Mouse (Mus musculus) left cerebral cortex, adult 11 months (tissue): ENCODE data around the gene Ppm1a.

Experiments used
- DNase-seq: peaks from one replicate; pipeline ENCODE4 v3.0.0; 2022; ENCODE audit warnings: low spot score

Gene Ppm1a

DNA sequence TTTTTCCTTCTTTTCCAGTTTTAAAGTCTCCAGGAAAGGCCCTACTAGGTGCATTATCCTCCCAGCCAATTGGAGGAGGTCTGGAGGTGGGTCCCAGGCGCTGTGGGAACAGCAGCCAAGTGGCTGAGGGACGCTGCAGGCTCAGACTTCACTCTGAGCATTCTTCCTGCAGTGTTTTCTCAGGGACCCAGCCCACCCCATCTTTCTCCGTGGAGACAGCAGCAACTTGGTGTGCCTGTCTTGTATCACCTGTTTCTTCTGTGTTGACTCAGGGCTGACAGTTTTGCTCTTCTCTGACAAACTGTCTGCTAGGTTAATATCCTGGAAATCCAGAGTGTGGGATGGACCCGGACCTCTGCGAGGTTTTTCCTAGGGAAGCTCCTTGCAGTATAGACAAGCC is 68.4 kb downstream of the Ppm1a start:
- DNase-seq, result no peak

DNA sequence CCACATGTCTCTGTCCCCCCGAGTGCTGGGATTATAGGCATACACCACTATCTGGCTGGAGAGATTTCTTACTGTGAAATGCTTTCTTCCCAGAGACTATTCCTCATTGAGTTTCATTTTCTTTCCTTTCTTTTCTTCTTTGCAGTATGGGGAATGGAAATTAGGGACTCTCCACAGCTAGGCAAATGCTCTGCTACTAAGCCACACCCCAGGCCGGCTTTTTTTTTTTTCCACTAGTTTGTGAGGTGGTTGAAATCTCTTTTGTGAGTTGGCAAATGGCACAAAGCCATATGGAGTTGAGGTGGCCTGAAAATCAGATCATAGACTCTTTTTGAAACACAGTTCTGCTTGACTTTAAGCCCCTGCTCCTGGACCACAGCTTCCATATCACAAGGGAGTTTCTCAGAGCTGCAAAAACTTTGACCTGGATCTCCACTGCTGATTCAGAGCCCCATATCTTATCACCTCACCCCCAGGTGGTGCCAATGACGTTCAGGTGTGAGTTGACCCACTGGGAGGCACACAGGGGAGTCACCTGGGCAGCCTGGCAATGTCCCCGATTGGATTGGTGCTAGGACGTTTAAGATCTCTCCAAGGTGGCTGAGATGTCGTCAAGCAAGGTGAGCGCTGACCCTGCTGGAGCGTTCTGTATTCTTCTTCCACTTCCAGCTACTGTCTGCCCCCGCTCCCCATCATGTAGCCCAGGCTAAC is 71.7 kb downstream of the Ppm1a start:
- DNase-seq, result no peak

DNA sequence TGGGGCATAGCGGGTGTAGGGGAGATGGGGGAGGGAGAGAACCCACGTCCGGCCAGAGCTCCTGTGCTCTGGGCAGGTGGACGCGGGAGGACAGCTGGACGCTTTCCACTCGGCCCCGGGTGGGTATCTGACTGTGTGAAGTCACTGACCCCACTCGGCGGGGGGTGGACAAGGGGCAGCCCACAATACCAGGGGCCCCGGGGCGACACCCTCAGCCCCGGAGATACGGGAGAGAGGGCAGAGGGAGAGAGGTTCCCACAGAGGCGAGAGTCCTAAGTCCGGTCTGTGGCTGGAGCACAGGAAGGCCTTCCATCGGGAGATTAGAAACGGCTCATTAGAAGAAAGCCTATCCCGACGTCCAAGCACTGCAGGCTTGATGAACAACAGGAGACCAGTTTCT is 72.5 kb downstream of the Ppm1a start:
- no peak for DNase-seq

DNA sequence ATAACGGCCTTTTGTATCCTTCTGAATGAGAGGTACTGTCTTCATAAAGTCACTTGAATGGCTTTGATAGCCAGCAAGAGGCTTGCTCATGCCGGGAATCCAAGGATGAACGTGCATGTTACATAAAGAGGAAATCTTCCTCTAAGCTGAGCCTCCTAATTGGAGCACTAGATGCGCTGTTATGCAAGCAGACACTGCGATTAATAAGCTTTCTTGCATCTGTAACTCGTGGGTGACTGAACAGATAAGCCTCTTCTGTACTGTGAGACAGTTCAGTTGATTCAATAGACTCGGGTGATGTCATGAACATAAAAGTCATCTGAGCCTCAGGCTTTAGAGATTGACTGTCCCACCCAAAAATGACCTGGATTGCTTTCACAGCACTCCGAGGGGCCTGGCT is 73.1 kb downstream of the Ppm1a start:
- peak; percentile 41 for DNase-seq

DNA sequence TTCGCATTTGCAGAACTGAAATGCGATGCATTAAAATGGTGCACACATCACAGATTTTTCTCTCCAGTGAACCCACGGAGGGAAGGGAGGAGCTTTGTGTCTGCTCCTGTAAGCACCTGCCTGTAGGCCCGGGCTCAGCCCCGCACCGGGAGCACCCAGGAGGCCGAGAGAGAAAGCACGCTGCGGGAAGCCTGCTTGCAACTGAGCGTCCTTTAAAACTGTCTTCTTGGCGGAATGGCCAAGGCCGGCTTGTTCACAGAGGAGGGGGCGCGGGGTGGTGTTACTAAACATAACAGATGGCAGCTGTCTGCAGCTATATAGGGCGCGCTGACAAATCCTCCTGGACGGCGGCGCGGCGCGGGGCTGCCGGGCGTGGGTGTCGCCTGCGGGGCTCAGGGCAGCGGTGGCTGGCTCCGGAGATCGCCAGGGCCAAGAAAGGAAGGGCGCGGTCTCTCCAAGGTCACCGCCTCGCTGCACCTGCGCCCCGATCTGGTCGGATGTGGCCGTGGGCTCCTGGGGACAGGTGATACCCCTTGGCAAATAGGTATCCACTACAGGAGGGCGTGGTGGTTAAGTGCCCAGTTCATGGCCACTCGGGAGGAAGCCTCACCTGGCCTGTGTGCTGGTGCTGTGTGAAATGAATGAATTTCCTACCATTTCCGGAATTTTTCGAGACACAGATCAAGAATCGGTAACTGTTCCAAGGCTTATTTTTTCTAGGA is 74.6 kb downstream of the Ppm1a start:
- peak; percentile 53 for DNase-seq

DNA sequence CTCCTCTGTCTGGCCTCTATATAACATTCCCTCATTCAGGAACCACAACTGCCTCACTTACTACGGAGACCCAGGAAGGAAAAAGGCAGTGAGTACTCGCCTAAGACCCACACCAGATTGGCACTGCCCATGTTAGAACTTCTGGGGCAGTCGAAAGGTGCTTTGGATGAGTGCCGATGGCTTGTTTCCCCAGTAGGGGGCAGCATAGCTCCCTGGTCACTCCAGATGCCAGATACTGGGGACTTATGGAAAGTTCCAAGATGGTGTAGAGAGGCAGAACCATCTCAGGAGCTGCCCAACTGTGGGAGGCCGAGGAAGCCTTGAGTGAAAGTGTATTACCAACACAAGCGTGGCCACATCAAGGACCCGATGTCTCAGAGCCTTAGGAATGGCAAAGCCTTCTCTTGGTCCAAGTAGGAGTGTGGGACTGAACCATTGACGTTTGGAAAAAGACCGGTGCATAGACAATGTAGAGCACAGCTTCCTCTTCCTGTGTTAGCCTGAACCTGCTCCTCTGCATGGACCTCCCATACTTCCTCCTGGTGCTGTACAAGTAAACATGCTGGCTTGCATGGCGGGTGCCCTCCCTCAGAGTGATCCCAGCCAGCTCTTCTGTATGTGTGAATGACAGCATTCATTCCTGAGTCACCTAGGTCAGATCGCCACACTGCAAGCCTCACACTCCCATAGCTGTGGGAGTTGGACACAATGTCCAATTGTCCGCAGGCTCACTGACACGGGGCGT is 77.7 kb downstream of the Ppm1a start:
- DNase-seq, result no peak

DNA sequence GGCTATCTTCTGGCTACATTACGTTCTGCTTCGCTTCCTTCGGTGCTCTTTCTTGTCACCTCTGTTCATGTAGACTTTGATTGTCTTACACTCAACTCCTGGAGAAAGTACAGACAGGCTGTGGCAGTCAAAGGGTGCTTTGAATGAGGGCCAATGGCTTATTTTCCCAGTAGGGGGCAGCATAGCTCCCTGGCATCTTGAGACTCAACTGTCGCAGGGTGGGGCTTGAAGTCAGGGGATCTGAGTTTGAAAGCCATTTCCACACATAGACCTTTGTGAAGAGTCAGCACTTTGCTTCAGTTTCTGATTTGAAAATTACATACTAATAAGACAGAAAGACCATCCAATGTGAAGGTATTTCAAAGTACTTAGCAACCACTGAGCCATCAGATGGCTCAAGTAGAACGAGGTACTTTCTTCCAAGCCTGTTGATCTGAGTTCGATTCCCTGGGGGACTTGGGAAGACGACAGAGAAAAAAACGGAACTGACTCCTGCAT is 78.3 kb downstream of the Ppm1a start:
- DNase-seq, result no peak

DNA sequence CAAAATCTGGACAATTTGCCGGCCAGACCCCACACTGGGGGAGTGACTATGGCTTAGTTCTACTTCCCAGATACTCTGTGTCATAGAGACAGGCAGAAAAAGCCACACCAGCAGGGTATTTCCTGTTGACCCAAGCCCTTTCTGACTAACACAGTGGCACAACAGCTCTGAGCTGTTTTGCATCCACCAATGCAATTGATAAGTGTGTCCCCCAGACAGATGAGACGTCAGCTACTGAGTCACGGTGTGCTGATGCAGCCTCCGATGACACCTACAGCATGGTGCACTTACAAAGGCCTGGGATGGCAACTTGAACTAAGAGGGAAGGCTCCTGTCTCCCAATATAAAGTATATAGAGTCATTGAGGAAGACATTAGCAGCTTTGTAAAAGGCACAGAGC is 80.0 kb downstream of the Ppm1a start:
- no peak for DNase-seq

DNA sequence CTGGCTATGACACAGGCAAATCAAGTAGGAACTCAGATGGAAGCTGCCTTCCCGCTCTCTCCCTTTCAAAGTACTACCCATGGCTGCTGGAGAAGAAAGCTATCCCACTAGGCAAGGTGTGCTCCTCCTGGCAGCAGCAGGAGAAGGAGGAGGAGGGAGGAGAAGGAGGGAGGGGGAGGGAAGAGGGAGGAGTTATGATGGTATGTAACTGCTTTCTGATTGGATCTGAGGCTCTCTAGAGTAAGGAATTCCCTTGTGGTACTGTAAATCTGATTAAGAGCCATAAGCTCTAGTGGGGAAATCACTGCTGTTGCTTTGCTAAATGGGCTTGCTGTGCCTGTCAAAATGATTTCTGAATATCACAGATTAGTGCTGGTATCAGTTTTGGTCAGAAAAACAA is 84.2 kb downstream of the Ppm1a start:
- DNase-seq, result no peak

DNA sequence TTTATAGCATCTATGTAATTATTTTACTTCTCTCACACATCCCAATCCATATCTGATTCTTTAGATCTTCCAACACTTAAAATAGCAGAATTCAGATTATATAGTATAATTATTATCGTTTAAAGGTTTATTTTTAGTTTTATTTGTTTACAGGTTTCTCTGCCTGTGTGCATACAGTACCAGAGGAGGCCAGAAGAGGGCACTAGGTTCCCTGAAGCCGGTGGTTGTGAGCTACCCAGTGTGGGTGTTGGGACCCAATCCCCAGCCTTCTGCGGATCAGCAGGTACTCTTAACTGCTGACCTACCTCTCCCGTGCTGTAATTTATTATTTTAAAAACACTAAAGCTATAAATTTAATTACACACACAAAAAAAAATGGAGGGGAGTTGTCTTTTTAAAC is 85.9 kb downstream of the Ppm1a start:
- no peak for DNase-seq

DNA sequence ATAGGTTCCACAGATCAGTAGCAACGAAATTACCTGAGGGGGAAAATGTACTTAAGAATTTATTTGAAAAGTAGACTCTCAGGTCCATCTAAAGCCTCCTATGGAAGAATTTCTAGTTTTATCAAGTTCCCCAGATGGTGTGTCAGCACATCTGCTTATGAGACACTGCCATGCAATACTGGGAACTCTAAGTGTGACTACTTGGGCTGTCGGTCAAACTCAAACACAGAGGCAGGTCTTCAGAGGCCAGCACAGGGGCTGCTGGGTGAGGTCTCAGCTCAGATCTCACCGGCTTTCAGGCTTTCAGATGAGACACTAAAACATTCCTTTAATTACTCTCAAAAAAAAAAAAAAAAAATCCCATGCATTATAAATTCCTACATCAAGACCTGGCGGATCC is 86.3 kb downstream of the Ppm1a start:
- DNase-seq, result no peak

DNA sequence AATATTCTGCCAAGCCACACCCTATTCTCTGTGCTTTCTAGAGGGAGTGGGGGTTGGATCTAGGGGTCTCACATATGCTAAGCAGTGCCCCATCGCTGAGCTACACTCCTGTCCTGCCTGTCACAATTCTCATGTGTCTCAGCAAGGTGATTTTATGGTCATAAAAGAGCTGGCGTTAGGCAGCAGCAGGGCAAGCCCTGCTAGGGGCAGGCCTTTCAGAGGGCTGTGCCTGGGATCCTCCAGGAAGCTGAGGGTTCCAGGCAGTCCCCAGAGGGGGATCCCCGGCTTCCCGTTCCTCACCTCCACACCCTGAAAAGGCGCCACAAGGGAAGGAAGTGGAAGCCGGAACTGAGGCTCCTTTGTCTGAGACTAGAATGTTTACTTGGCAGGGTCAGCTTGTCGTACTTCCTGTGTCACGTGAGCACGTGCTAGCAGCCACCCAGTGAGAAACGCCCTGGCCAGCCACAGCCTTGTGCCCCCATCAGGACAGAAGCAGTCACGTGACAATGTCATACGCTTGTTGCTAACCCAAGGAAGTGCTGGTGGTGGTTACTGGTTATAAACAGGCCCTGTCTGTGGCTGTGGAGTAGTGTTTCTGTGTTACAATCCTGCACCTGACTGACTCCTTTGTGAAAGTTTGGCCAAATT is 86.8 kb downstream of the Ppm1a start:
- DNase-seq, result no peak

DNA sequence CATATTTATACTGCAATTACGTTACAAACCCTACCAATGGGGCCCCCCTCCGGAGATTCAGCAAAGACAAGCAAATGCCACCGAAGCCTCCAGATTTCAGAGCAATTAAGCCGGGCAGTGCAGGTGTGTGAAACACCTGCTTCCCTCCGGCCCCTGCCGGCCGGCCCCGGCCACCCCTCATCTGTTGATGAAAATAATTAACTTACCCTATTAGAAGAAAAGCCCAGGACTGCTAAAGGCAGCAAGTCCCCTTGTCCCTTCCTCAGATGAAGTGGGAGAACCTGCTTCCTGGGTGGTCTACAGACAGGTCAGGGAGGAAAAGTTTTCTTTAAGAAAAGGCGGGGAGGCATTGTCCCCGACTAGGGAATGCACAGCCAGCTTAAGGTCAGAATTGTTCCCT is 88.7 kb downstream of the Ppm1a start:
- DNase-seq, result no peak

DNA sequence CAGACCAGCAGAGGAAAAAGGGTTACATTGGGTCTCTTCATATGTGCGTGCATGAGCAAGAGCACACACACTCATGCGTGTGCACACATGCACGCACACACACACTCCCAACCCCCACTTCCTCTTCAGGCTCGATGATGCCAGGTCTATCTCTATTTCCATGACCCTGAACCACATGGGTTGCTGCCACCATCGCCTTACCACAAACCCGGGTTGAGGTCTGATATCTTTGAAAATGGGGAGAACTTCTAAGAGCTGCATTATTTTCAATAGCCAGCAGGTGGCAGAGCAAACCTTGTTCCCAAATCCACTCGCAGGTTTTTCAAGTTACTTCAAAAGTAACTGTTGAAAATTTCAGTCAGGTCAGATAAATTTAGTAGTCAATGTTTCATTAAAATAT is 90.5 kb downstream of the Ppm1a start:
- DNase-seq, result no peak
